Mouse (Mus musculus) layer of hippocampus, adult 2 months (tissue): ENCODE measurements around the gene Cables2. TPM values are rescaled to one million over a fixed set of nuclear protein-coding genes. Genes with fewer than 3 reads are reported as not detected.

ENCODE experiments used
- DNase-seq, 2 experiments: peaks; one replicate each; pipeline ENCODE4 v3.0.0; 2022; ENCODE audit warnings: low spot score in 2 of 2
- H3K27ac ChIP-seq: fragments of 200-600 bp; 2 replicates; pipeline ENCODE4 v1.8.1; 2022
- H3K4me3 ChIP-seq: fragments of 200-600 bp; 2 replicates; pipeline ENCODE4 v1.8.1; 2022; ENCODE audit warnings: mild to moderate bottlenecking
- CTCF ChIP-seq: fragments of 200-600 bp; conservative IDR thresholded peaks from 2 replicates; pipeline ENCODE4 v1.8.1; 2022; ENCODE audit warnings: antibody characterized with exemption, mild to moderate bottlenecking, moderate library complexity
- total RNA-seq, 2 experiments: library from RNA; stranded (reverse); gene quantifications; 2 replicates each; pipeline ENCODE4 v1.2.3; 2021

Gene Cables2
- total RNA-seq, 2 experiments from 2014 or later = 31.6 to 37.5 TPM

GRCm38 (mm10) chr2:180225762-180226378 is 47.4 kb downstream of the Cables2 start, which contains the start of gene Lama5:
Gene Lama5 (minus strand): TSS chr2:180225859.
- H3K27ac ChIP-seq = peak within 1 kb of the TSS; percentile 61
- H3K4me3 ChIP-seq = peak within 1 kb of the TSS; percentile 80
- TF ChIP-seq CTCF = no peak
- no peak for DNase-seq

DNA sequence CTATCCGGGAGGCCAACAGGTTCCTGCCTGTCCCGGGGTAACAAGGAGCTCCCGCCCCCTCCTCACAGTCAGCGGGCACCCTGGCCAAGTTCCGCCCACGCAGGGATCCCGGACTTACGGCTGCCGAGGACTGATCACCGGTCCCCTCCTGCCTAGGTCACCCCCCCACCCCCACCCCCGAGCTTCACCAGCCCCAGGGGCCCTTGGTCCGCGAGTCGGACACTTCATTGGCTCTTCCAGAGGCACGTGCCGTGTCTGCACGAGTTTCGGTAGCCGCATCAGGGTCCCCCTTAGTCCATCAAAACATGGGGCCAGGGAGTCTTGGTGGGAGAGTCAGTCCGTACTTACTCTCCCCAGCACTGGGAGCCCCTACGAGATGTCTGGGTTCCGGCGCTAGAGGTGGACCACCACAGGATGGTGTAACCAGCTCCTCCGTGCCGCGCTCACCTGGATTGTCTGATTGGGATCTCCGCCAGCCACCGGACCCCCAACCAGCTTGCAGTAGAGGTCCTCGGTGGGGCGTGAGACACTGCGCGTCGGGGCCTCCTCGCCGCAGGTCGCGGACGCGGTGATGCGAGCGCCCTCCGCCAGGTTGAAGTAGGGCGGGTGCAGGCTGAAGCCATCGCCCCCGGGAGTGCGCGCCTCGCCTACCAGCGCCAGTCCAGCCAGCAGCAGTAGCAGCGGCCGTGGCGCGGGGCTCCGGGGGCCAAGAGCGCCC is 48.1 kb downstream of the Cables2 start:
- H3K4me3 ChIP-seq = peak overlapping the region; percentile 80
- TF ChIP-seq CTCF = no peak
- no peak for DNase-seq
- H3K27ac ChIP-seq = peak overlapping the region; percentile 61

DNA sequence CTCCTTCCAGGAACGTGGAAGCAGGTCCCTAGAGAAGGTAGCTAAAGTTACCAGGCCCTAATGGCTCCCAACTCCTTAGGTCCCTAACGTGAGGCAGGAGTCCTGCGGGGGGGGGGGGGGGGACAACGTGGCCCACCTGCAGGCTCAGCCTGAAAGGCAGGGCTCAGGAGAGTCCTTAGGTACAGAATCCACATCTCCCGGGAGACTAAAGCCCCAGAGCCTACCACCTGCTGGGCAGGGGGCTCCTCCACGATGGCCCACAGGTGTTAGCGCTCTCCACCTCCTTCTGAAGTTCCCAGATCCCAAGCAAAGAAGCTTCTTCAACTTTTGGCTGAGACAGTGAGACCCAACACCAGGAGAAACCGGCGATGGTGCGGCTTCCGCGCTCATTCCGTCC is 48.7 kb downstream of the Cables2 start:
- peak overlapping the region; percentile 80 for H3K4me3 ChIP-seq
- DNase-seq = no peak
- H3K27ac ChIP-seq = no peak overlapping the region
- TF ChIP-seq CTCF = no peak

GRCm38 (mm10) chr2:180222250-180222649 is 51.0 kb downstream of the Cables2 start:
- no peak overlapping the region for H3K27ac ChIP-seq
- DNase-seq = no peak
- TF ChIP-seq CTCF = peak; percentile 61
- H3K4me3 ChIP-seq = no peak overlapping the region

DNA sequence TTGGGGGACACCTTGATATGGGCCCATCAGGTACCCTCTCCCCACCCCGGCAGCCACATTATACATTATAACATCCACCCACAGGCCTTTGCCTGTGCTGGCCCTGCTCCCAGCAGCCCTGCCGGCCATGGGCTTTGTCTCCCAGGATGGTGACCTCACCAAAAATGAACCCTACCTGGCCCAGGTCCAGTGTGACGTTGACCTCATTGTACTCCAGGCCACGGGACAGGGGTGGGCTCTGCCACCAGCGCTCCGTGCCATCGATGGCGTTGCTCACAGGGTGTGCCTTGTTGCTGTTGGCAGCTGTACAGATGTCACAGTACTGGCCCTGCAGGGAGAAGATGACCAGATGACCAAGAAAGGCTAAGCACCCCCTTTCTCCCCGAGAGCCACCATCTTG is 52.2 kb downstream of the Cables2 start:
- no peak for DNase-seq
- TF ChIP-seq CTCF = no peak
- Histone ChIP-seq H3K27ac (no peak overlapping the region), H3K4me3 (no peak overlapping the region)

- DNase-seq = no peak
- Histone ChIP-seq H3K4me3 (no peak overlapping the region), H3K27ac (no peak overlapping the region)
- TF ChIP-seq CTCF = no peak
Observed at GRCm38 (mm10) chr2:180220165-180220564, 53.1 kb downstream of the Cables2 start.

DNA sequence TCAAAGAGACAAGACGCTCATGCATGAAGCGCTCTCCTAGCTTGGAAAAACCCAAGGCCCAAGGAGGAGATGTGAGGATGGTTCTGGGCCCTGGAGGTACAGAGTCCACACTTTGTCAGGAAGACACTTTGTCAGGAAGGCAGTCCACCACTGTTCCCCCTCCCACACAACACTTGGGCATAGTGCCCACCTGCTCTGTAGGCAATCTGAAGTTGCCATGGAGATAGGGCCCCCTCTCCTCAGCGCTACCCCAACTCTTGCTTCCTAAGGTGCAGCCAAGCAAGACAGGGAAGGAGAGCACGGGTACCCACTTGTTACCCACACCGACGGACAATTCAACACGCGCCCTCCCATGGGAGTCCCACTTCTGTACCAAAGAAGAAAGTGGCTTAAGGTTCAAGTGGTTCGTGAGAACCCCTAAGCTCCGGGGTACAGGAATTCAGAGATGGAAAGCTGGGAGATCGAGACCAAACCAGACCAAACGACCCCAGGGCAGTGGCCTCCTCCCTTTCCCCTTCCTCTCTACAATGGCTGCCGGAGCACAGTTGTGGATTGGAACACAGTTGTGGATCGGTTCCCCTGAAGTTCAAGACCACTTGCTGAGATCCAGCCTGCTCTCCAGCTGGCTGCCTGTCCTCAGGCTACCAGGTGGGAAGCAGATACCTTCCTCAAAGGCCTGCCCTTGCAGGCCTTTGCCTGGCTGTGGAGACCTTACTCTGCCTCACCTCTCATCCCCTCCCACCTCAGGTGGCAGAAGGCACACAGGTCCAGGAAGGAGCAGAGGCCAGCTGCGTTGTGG is 54.0 kb downstream of the Cables2 start:
- TF ChIP-seq CTCF = no peak
- H3K27ac ChIP-seq = peak overlapping the region; percentile 75
- DNase-seq = no peak
- no peak overlapping the region for H3K4me3 ChIP-seq

GRCm38 (mm10) chr2:180218677-180219076 is 54.6 kb downstream of the Cables2 start:
- no peak overlapping the region for H3K4me3 ChIP-seq
- TF ChIP-seq CTCF = no peak
- no peak for DNase-seq
- peak overlapping the region; percentile 75 for H3K27ac ChIP-seq

- TF ChIP-seq CTCF = no peak
- DNase-seq = no peak
- peak overlapping the region; percentile 62 for H3K27ac ChIP-seq
Observed at GRCm38 (mm10) chr2:180218241-180218640, 55.1 kb downstream of the Cables2 start.

GRCm38 (mm10) chr2:180217587-180217986 is 55.7 kb downstream of the Cables2 start:
- no peak overlapping the region for H3K4me3 ChIP-seq
- peak overlapping the region; percentile 62 for H3K27ac ChIP-seq
- no peak for TF ChIP-seq CTCF
- no peak for DNase-seq

More at GRCm38 (mm10) chr2:180218241-180218640, 55.1 kb downstream of the Cables2 start:
- no peak overlapping the region for H3K4me3 ChIP-seq

DNA sequence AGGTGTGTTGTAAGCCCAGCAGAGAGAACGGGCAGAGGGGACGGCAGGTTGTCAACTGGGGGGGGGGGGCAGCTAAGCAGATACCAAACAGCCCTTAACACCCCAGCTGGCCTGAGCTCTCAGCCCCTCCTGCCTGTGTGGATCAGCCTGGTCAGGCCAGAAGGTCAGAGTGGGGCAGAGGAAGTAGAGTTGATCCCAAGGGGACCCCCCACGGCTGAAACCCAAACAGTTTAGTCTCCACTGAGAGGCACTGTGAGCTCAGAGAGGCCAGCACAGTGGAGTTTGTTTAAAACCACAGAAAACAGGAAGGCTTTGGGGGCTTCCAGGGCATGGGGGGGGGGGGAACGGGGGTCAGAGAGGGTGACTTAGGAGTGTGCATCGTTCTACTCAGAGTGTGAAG is 56.4 kb downstream of the Cables2 start:
- no peak for TF ChIP-seq CTCF
- Histone ChIP-seq H3K4me3 (no peak overlapping the region), H3K27ac (0 out of 2 replicates have a peak overlapping the region, but pooled peaks have one; percentile 62)
- no peak for DNase-seq

- peak overlapping the region; percentile 77 for H3K27ac ChIP-seq
- no peak for TF ChIP-seq CTCF
- no peak overlapping the region for H3K4me3 ChIP-seq
- no peak for DNase-seq
Observed at GRCm38 (mm10) chr2:180215951-180216350, 57.3 kb downstream of the Cables2 start.

GRCm38 (mm10) chr2:180215011-180215461 is 58.3 kb downstream of the Cables2 start:
- TF ChIP-seq CTCF = no peak
- DNase-seq = no peak
- Histone ChIP-seq H3K27ac (peak overlapping the region; percentile 77), H3K4me3 (no peak overlapping the region)
